Mouse (Mus musculus) stomach, postnatal 0 days (tissue): ENCODE data around the gene Slc28a3.

Experiments
- CTCF ChIP-seq: IDR thresholded peaks from 2 replicates; pipeline ENCODE4 v1.5.1; 2016; ENCODE audit warnings: antibody characterized with exemption, low read depth, mild to moderate bottlenecking, moderate library complexity
- EP300 ChIP-seq: optimal IDR thresholded peaks from 2 replicates; pipeline ENCODE3; 2016; ENCODE audit warnings: antibody characterized with exemption

GRCm38 (mm10) chr13:58538366-58538765 lies 72.3 kb downstream of the Slc28a3 start:
- no peak for TF ChIP-seq CTCF
- TF ChIP-seq EP300 = no peak
